Mouse (Mus musculus): ENCODE measurements around the gene Zfp786. TPM values are rescaled to one million over a fixed set of nuclear protein-coding genes. Genes with fewer than 3 reads are reported as not detected.

The Zfp786 gene
- polyA plus RNA-seq, 1 experiment from 2014 or later: 12.7 TPM

MicroRNAs encoded within 50 kb of the gene (microRNA counts, 519-probe panel; counts per million panel counts)
- microRNA mmu-miR-704: 470 counts per million, percentile 58 among the panel's probes with 10 or more counts

Small RNA genes lying within 50 kb of the gene (microRNA-seq; reads per million reads assigned to microRNA genes)
- gene Mir704: not detected

Other genes starting within 250 kb of the Zfp786 start
- 154 and 159 TPM in 2 replicates for gene Ezh2, start 235.5 kb downstream of the Zfp786 start, polyA plus RNA-seq (2016; fragmentation: Nextera tagmentation; extraction: Ambion mirVana)
- gene Pdia4, start 17.4 kb downstream of the Zfp786 start, polyA plus RNA-seq (2016; fragmentation: Nextera tagmentation; extraction: Ambion mirVana): 236 and 258 TPM in 2 replicates
- 14.0 and 15.1 TPM in 2 replicates for gene Zfp398, start 4.8 kb upstream of the Zfp786 start, polyA plus RNA-seq (2016; fragmentation: Nextera tagmentation; extraction: Ambion mirVana)
- 27.0 and 28.3 TPM in 2 replicates for gene Zfp282, start 46.3 kb upstream of the Zfp786 start, polyA plus RNA-seq (2016; fragmentation: Nextera tagmentation; extraction: Ambion mirVana)
- gene Zfp212, start 89.6 kb upstream of the Zfp786 start, polyA plus RNA-seq (2016; fragmentation: Nextera tagmentation; extraction: Ambion mirVana): 19.7 and 20.7 TPM in 2 replicates
- 11.6 and 12.6 TPM in 2 replicates for gene Zfp956, start 122.5 kb upstream of the Zfp786 start, polyA plus RNA-seq (2016; fragmentation: Nextera tagmentation; extraction: Ambion mirVana)
- gene Zfp777, start 218.0 kb upstream of the Zfp786 start, polyA plus RNA-seq (2016; fragmentation: Nextera tagmentation; extraction: Ambion mirVana): 10.7 and 11.1 TPM in 2 replicates

Measured in hindbrain, embryonic 12.5 days (tissue).